Mouse (Mus musculus) skeletal muscle tissue, postnatal 0 days (tissue): ENCODE measurements around the gene AW146154. TPM values are rescaled to one million over a fixed set of nuclear protein-coding genes. Genes with fewer than 3 reads are reported as not detected.

Experiments
- polyA plus RNA-seq: library from polyadenylated mRNA; unstranded; fragments of >200 nt; fragmentation: Nextera tagmentation; extraction: Ambion mirVana; gene quantifications from 2 replicates; pipeline ENCODE4 v1.2.1, GENCODE M21; 2015

The AW146154 gene
- polyA plus RNA-seq: 4.5 and 4.6 TPM in 2 replicates

DNA sequence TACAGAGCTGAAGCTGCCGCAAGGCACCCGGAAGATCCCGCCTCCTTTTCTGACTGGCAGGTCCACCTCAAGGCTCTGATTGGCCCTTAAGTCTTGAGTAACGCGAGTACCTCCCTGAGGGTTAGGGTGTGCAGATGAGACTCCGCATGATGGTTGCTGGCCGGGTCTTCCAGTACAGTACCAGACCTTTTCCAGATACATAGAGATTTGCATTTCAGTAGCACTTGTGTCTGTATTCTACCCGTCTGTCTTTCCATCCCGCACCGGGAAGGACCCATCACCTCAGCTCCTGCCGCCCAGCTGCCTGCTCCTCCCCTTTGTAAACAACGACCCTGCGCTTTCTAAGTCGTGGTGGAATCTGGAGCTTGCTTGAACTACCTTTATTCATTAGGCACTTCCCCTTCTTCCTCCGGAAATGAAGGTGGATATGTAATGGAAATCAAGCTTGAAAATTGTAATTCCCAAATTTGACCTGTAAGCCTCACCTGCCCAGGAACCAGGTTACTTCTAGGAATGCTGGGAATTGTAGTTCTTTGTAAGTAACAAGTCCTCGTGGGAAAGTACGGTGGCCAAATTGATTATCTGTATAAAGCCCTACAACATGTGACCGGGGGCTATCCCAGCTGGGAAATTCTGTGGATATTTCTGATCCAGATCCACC lies at the start of gene AW146154, which contains the start of gene Gm20449:
Gene AW146154, minus strand, starts transcription at position 502 of the 661 bp plus-strand sequence.
Gene Gm20449, minus strand, starts transcription at position 29 of the 661 bp plus-strand sequence.

DNA sequence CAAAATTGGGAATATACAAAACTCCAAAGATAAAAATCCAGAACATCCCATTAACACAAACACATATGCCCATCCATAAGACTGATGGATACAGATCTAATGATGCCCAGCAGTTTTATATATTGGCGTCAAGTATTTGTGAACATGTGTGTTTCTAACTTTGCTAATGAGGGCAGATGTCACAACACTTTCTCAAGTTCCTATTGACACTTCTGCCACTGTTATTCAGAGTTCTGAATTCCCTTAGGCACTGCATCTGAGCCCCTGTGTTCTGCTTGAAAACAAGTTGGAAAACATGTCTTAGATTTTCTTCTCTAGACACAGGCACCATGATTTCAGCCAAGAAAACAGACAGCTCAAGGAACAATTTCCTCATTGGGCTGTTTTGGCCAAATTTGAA lies 51.1 kb downstream of the AW146154 start, which contains the start of gene Vmn2r57:
Gene Vmn2r57, minus strand, starts transcription at position 101 of the 400 bp plus-strand sequence.

Other genes starting within 250 kb of the AW146154 start
- gene AI987944, start 106.5 kb downstream of the AW146154 start, polyA plus RNA-seq: 7.7 and 8.6 TPM in 2 replicates
- gene Vmn2r57, start 51.2 kb downstream of the AW146154 start, polyA plus RNA-seq: 0.04 TPM in 1 of 2 replicates, not detected in the other
- gene Gm20449, start 473 bp downstream of the AW146154 start, polyA plus RNA-seq: not detected in 2 replicates
- gene Gm6871, start 73.8 kb upstream of the AW146154 start, polyA plus RNA-seq: not detected in 2 replicates
- gene 2610021A01Rik, start 99.3 kb upstream of the AW146154 start, polyA plus RNA-seq: 3.4 and 4.0 TPM in 2 replicates
- gene Zfp788, start 133.3 kb upstream of the AW146154 start, polyA plus RNA-seq: 3.7 and 4.3 TPM in 2 replicates